22 mouse cellular contexts compared by ENCODE assay signal in genomic region chr14:40889181-40889580, GRCm38 (mm10). TPM values are rescaled to one million over a fixed set of nuclear protein-coding genes. Genes with fewer than 3 reads are reported as not detected.
"Had no signal": no experiment of that assay in that cellular context is flagged by ENCODE, and none has a peak within 500 bp of the region (broad histone marks: within the 10 kb centered on the region; RNA-seq: fewer than 3 reads in every experiment).

No protein-coding gene starts in this region.

- H3K36me3 ChIP-seq: forebrain, embryonic 15.5 days; heart, embryonic 10.5 days; hindbrain, embryonic 13.5 days; hindbrain, embryonic 15.5 days; kidney, embryonic 15.5 days; limb, embryonic 13.5 days; limb, embryonic 15.5 days; liver, embryonic 12.5 days had no signal

- H3K4me1 ChIP-seq: forebrain, embryonic 15.5 days had no signal

- DNase-seq: forebrain, postnatal 0 days; gastrocnemius, postnatal 36 days; kidney, adult 11 months; kidney, adult 2 months; kidney, adult 9 months; kidney, postnatal 14 days; kidney, postnatal 36 days; layer of hippocampus, adult 9-11 months; layer of hippocampus, postnatal 36 days; left cerebral cortex, postnatal 4 days had no signal

- H3K4me3 ChIP-seq: forebrain, embryonic 15.5 days; heart, embryonic 10.5 days; hindbrain, embryonic 13.5 days; hindbrain, embryonic 15.5 days; kidney, embryonic 15.5 days; limb, embryonic 13.5 days; limb, embryonic 15.5 days; liver, embryonic 12.5 days had no signal

- H3K27ac ChIP-seq: forebrain, embryonic 15.5 days; heart, embryonic 10.5 days; hindbrain, embryonic 13.5 days; hindbrain, embryonic 15.5 days; hindbrain, postnatal 0 days; kidney, embryonic 15.5 days; limb, embryonic 13.5 days; limb, embryonic 15.5 days; liver, embryonic 12.5 days; liver, embryonic 14.5 days had no signal

- H3K9me3 ChIP-seq: forebrain, embryonic 15.5 days; heart, embryonic 10.5 days; hindbrain, embryonic 13.5 days; hindbrain, embryonic 15.5 days; kidney, embryonic 15.5 days; limb, embryonic 13.5 days; limb, embryonic 15.5 days; liver, embryonic 12.5 days had no signal

- ATAC-seq: forebrain, embryonic 15.5 days; forebrain, postnatal 0 days; hindbrain, postnatal 0 days; intestine, embryonic 16.5 days; liver, embryonic 12.5 days had no signal

- H3K9ac ChIP-seq: forebrain, embryonic 15.5 days; forebrain, postnatal 0 days; hindbrain, embryonic 13.5 days; hindbrain, embryonic 15.5 days; kidney, embryonic 15.5 days; limb, embryonic 13.5 days; limb, embryonic 15.5 days; liver, embryonic 12.5 days; liver, embryonic 14.5 days had no signal

- H3K4me2 ChIP-seq: forebrain, embryonic 15.5 days; hindbrain, embryonic 13.5 days; hindbrain, embryonic 15.5 days; kidney, embryonic 15.5 days; limb, embryonic 13.5 days; limb, embryonic 15.5 days; liver, embryonic 12.5 days had no signal

- H3K27me3 ChIP-seq: forebrain, embryonic 15.5 days; hindbrain, embryonic 13.5 days; hindbrain, embryonic 15.5 days; kidney, embryonic 15.5 days; limb, embryonic 13.5 days; limb, embryonic 15.5 days; liver, embryonic 12.5 days had no signal

RNA-seq across cellular contexts. Expression of gene Sh2d4b, which starts 3.9 kb away (rescaled TPM):
- polyA plus RNA-seq: liver, adult 2 months had no signal
